Mouse (Mus musculus) kidney, postnatal 25 days (tissue): ENCODE measurements around the gene Tas2r116.

Experiments used
- DNase-seq, 2 experiments: peaks; one replicate each; pipeline ENCODE4 v3.0.0; 2021; ENCODE audit warnings: mixed read lengths in 2 of 2

The Tas2r116 gene

DNA sequence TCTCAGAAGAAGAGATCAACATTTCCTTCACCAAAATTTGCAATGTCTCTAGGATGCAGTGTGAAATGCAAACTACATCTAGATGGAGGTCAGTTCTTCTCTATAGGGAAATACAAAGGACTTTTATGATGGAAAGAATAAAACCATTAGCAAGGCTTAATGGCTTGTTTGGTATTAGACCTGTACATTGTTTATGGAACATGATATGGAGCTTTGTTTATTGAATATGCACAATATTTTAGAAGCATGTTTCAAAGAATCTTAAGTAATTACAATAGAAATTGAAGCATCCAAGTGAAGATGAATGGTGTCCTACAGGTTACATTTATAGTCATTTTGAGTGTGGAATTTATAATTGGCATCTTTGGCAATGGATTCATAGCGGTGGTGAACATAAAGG, at the start of gene Tas2r116:
Gene Tas2r116 (plus strand): TSS at position 301 of the 400 bp plus-strand sequence.
- DNase-seq: no peak

DNA sequence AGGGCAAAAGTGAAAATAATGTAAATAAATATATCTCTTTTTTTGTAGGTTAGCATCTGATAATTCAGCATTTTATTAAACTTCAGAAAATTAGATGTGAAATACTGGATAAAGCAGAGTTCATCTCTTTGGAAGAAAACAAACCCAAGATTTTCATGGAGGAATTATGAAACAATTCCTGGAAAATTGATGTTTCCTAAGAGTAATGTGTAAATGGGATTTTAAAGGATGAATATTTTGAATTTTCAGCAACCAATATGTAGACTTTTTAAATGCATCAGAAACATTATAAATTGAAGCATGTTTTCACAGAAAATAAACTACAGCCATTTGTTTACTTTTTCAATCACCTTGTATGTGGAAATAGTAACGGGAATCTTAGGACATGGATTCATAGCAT, 8.4 kb upstream of the Tas2r116 start, which contains the start of gene Tas2r123:
Gene Tas2r123 (plus strand): TSS at position 301 of the 400 bp plus-strand sequence.
- no peak for DNase-seq

DNA sequence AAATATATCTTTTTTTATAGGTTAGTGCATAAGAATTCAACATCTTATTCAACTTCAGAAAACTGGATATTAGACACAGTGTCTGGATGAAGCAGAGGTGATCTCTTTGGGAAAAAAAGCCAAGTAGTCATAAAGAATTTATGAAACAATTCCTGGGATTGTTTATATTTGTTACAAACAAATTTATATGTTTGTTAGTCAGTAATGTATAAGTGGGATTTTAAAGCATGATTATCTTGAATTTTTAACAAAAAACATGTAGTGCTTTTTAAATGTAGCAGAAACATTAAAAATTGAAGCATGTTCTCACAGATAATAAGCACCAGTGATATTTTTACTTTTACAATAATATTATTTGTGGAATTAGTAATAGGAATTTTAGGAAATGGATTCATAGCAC, 12.5 kb downstream of the Tas2r116 start, which contains the start of gene Tas2r110:
Gene Tas2r110 (plus strand): TSS at position 301 of the 400 bp plus-strand sequence.
- DNase-seq: no peak

DNA sequence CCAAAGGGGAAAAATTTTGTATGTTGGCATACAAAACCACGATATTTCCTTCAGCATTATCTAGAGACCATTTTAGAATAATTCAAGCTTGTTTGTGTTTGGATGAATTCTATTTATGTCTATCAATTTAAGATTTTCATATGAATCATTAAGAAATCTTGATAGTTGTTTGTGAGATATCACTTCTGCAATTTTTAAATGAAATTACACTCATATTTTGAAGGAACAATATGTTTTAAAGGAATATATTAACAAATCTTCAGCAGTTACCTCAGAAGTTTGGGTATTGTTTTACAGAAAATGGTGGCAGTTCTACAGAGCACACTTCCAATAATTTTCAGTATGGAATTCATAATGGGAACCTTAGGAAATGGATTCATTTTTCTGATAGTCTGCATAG, 37.5 kb downstream of the Tas2r116 start, which contains the start of gene Tas2r113:
Gene Tas2r113 (plus strand): TSS at position 301 of the 400 bp plus-strand sequence.
- DNase-seq: no peak
